Mouse (Mus musculus): ENCODE results near the gene Pias3.

DNA sequence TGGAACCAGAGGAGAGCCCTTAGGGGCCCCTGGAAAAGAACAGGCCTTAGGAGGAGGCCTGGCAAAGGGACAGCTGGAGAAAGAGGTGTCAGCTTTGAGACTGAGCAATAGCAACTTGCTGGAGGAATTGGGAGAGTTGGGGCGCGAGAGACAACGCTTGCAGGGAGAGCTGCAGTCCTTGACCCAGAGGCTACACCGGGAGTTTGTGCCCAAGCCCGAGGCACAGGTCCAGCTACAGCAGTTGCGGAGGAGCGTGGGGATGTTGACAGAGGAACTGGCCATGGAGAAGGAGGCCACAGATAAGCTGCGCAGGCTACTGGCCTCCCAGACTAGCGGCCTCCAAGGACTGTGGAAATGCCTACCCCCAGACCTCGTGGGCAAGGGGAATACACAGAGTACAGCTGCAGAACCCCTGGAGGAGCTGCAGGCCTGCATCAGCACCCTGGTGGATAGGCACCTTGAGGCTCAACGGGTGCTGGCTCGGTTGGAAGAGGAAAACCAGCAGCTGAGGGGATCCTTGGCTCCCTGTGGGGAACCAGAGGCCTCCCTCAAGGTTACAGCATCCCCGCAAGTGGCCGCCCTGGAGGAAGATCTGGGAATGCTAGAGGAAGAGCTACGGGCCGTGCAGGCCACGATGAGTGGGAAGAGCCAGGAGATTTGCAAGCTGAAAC, 11.9 kb upstream of the Pias3 start:
- TF ChIP-seq CTCF (IDR thresholded peaks at IDR 0.05; ENCODE audit: borderline replicate concordance, extremely low read depth, insufficient read depth, insufficient read length) (no peak), POLR2A (IDR thresholded peaks at IDR 0.05; ENCODE audit: borderline replicate concordance, extremely low read depth, insufficient read depth, insufficient read length, poor library complexity, severe bottlenecking) (no peak)

Measured in brain, embryonic 14.5 days (tissue).